Mouse (Mus musculus) MEL (cell line): ENCODE results near the gene Fbxw21. TPM values are rescaled to one million over a fixed set of nuclear protein-coding genes. Genes with fewer than 3 reads are reported as not detected.

ENCODE experiments used
- DNase-seq: peaks from one replicate; pipeline ENCODE4 v3.0.0; 2011; ENCODE audit warnings: low read depth, low spot score
- H3K27ac ChIP-seq: 2 replicates; pipeline ENCODE4 v1.5.1; 2012; ENCODE audit warnings: low read depth, mild to moderate bottlenecking, control low read depth, low read length, moderate library complexity; ENCODE audit not compliant: control insufficient read depth
- H3K27me3 ChIP-seq, 2 experiments: fragments of 150-350 bp in 1 of 2; sonication (generic) in 1 of 2; 2 replicates each; pipeline ENCODE4 v1.6.1; 2012; ENCODE audit warnings: low read length in 2 of 2, mild to moderate bottlenecking in 2 of 2, improper control_type of control experiment in 1 of 2, moderate library complexity in 1 of 2; ENCODE audit not compliant: insufficient read depth in 2 of 2, control insufficient read depth in 1 of 2
- H3K36me3 ChIP-seq, 2 experiments: 2 replicates each; pipeline ENCODE4 v1.6.1; 2012 to 2014; ENCODE audit warnings: low read length in 2 of 2, improper control_type of control experiment in 1 of 2, inconsistent platforms in 1 of 2, mild to moderate bottlenecking in 1 of 2; ENCODE audit not compliant: insufficient read depth in 2 of 2, control insufficient read depth in 1 of 2
- H3K4me1 ChIP-seq, 2 experiments: fragments of 150-350 bp in 1 of 2; sonication (generic) in 1 of 2; 2 replicates each; pipeline ENCODE4 v1.6.1; 2012; ENCODE audit warnings: low read length in 2 of 2, improper control_type of control experiment in 1 of 2, mild to moderate bottlenecking in 1 of 2; ENCODE audit not compliant: insufficient read depth in 2 of 2, control insufficient read depth in 1 of 2
- H3K4me3 ChIP-seq, 2 experiments: fragments of 150-350 bp in 1 of 2; sonication (generic) in 1 of 2; 2 replicates each; pipeline ENCODE4 v1.5.1; 2012; ENCODE audit warnings: low read depth in 2 of 2, low read length in 2 of 2, mild to moderate bottlenecking in 2 of 2, moderate library complexity in 2 of 2, control low read depth in 1 of 2, improper control_type of control experiment in 1 of 2; ENCODE audit not compliant: control insufficient read depth in 1 of 2, insufficient read depth in 1 of 2
- H3K79me2 ChIP-seq: 2 replicates; pipeline ENCODE4 v1.6.1; 2012; ENCODE audit warnings: mild to moderate bottlenecking, low read length, moderate library complexity; ENCODE audit not compliant: control insufficient read depth, poor library complexity, insufficient read depth
- H3K9ac ChIP-seq: 2 replicates; pipeline ENCODE4 v1.6.1; 2012; ENCODE audit warnings: low read depth, mild to moderate bottlenecking, control low read depth, low read length, moderate library complexity; ENCODE audit not compliant: control insufficient read depth, poor library complexity, severe bottlenecking
- H3K9me3 ChIP-seq: fragments of 150-350 bp; sonication (generic); replicated peaks from 2 replicates; pipeline ENCODE4 v1.6.1; 2012; ENCODE audit warnings: mild to moderate bottlenecking, low read length, improper control_type of control experiment, moderate library complexity; ENCODE audit not compliant: insufficient read depth
- CHD2 ChIP-seq: IDR thresholded peaks from 2 replicates; pipeline ENCODE4 v1.6.1; 2011; ENCODE audit warnings: low read length, improper control_type of control experiment
- CTCF ChIP-seq, 3 experiments: IDR thresholded peaks in 2 of 3; conservative IDR thresholded peaks in 1 of 3; 2 replicates each; pipeline ENCODE4 v1.5.1; 2011 to 2012; ENCODE audit warnings: low read length in 3 of 3, low read depth in 2 of 3, mild to moderate bottlenecking in 2 of 3, improper control_type of control experiment in 1 of 3, inconsistent platforms in 1 of 3, mixed read lengths in 1 of 3, moderate library complexity in 1 of 3; ENCODE audit not compliant: control insufficient read depth in 1 of 3, insufficient read depth in 1 of 3, poor library complexity in 1 of 3, severe bottlenecking in 1 of 3
- E2F4 ChIP-seq: IDR thresholded peaks from 2 replicates; pipeline ENCODE4 v1.6.1; 2011; ENCODE audit warnings: low read depth, low read length, improper control_type of control experiment, borderline replicate concordance
- ETS1 ChIP-seq: IDR thresholded peaks from 2 replicates; pipeline ENCODE4 v1.6.1; 2012; ENCODE audit warnings: low read depth, mild to moderate bottlenecking, inconsistent platforms, low read length, improper control_type of control experiment, moderate library complexity
- GABPA ChIP-seq: IDR thresholded peaks from 2 replicates; pipeline ENCODE4 v1.6.1; 2012; ENCODE audit warnings: low read depth, mild to moderate bottlenecking, inconsistent platforms, low read length, improper control_type of control experiment, moderate library complexity
- MAFK ChIP-seq: IDR thresholded peaks from 2 replicates; pipeline ENCODE4 v1.6.1; 2011; ENCODE audit warnings: low read depth, mild to moderate bottlenecking, low read length, improper control_type of control experiment, borderline replicate concordance
- MAZ ChIP-seq: IDR thresholded peaks from 2 replicates; pipeline ENCODE4 v1.6.1; 2012; ENCODE audit warnings: low read depth, mild to moderate bottlenecking, inconsistent platforms, low read length, improper control_type of control experiment
- NRF1 ChIP-seq: IDR thresholded peaks from 2 replicates; pipeline ENCODE4 v1.6.1; 2014; ENCODE audit warnings: low read depth, mild to moderate bottlenecking, inconsistent platforms, low read length, improper control_type of control experiment, moderate library complexity; ENCODE audit not compliant: poor library complexity, insufficient read depth, severe bottlenecking
- SMC3 ChIP-seq: IDR thresholded peaks from 2 replicates; pipeline ENCODE4 v1.6.1; 2011; ENCODE audit warnings: low read depth, low read length, improper control_type of control experiment
- TAL1 ChIP-seq: IDR thresholded peaks from 2 replicates; pipeline ENCODE4 v1.6.1; 2012; ENCODE audit warnings: mild to moderate bottlenecking, inconsistent platforms, low read length, moderate library complexity, mixed read lengths
- TBP ChIP-seq: IDR thresholded peaks from 2 replicates; pipeline ENCODE4 v1.8.0; 2011; ENCODE audit warnings: low read depth, low read length, improper control_type of control experiment
- TCF12 ChIP-seq: IDR thresholded peaks from 2 replicates; pipeline ENCODE4 v1.6.1; 2014; ENCODE audit warnings: low read depth, mild to moderate bottlenecking, inconsistent platforms, low read length, improper control_type of control experiment, moderate library complexity
- UBTF ChIP-seq: IDR thresholded peaks from 2 replicates; pipeline ENCODE4 v1.6.1; 2012; ENCODE audit warnings: low read depth, mild to moderate bottlenecking, inconsistent platforms, low read length, improper control_type of control experiment, moderate library complexity, borderline replicate concordance; ENCODE audit not compliant: insufficient read depth
- USF1 ChIP-seq: IDR thresholded peaks from 2 replicates; pipeline ENCODE4 v1.6.1; 2014; ENCODE audit warnings: low read depth, mild to moderate bottlenecking, inconsistent platforms, low read length, improper control_type of control experiment, moderate library complexity
- ZC3H11A ChIP-seq: IDR thresholded peaks from 2 replicates; pipeline ENCODE4 v1.6.1; 2012; ENCODE audit warnings: low read depth, mild to moderate bottlenecking, inconsistent platforms, low read length, improper control_type of control experiment
- ZNF384 ChIP-seq: IDR thresholded peaks from 2 replicates; pipeline ENCODE4 v1.6.1; 2012; ENCODE audit warnings: low read depth, mild to moderate bottlenecking, inconsistent platforms, low read length, improper control_type of control experiment
- polyA plus RNA-seq, 2 experiments: library from polyadenylated mRNA; stranded (reverse) in 1 of 2; unstranded in 1 of 2; fragments of >175 nt in 1 of 2; fragments of >200 nt in 1 of 2; gene quantifications; 2 replicates each; pipeline versions ENCODE4 v1.2.1 to v1.2.4; 2012; ENCODE audit warnings: low replicate concordance in 2 of 2, low read depth in 1 of 2; ENCODE audit not compliant: insufficient read length in 2 of 2, insufficient read depth in 1 of 2, missing spikeins in 1 of 2
- total RNA-seq: library from RNA; depleted of rRNA; stranded (reverse); fragments of 300-350 nt; gene quantifications from 2 replicates; pipeline ENCODE4 v1.2.3, GENCODE M21; 2012

The Fbxw21 gene
- total and polyA plus RNA-seq, 3 experiments = not detected

GRCm38 (mm10) chr9:109097831-109098230, 64.0 kb downstream of the Fbxw21 start:
- TF ChIP-seq USF1 = no peak
- no peak for TF ChIP-seq TAL1
- TF ChIP-seq TBP = no peak
- TF ChIP-seq TCF12 = no peak
- no peak for TF ChIP-seq ETS1
- TF ChIP-seq MAZ = no peak
- TF ChIP-seq UBTF = no peak
- TF ChIP-seq MAFK = no peak
- no peak for TF ChIP-seq CHD2
- TF ChIP-seq CTCF (IDR thresholded peaks at IDR 0.05 in 2 of 3, conservative IDR thresholded peaks at IDR 0.05 in 1 of 3; ENCODE audit: control insufficient read depth in 1 of 3, insufficient read depth in 1 of 3, low read depth in 2 of 3, low read length in 3 of 3, poor library complexity in 1 of 3, severe bottlenecking in 1 of 3) = no peak
- no peak overlapping the region for H3K27ac ChIP-seq
- no peak overlapping the region for H3K4me3 ChIP-seq
- no peaks in the 10 kb centered on the region for H3K4me1 ChIP-seq
- no peaks in the 10 kb centered on the region for H3K27me3 ChIP-seq
- no peaks in the 10 kb centered on the region for H3K9me3 ChIP-seq
- H3K9ac ChIP-seq = no peak overlapping the region
- no peak for DNase-seq
- H3K79me2 ChIP-seq = no peaks in the 10 kb centered on the region
- H3K36me3 ChIP-seq = no peaks in the 10 kb centered on the region

DNA sequence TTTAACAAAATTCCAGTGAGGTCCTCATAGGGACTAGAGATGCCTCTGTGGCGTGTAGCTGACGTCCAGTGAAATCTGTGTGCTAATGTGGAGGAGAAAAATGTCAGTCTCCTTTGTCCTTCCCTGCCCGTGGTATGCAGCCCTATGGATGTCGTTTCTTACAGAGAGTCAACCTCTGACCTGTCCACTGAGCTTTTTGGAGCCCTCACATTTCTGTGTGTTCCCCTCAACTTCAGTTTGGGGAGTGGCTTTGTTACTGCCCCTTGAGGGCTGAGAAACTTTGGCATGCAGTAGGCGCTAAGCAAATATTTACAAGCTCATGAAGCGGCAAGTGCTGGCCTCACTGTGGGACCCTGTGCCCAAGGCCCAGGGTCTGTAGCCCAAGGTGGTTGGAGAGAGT, 64.5 kb downstream of the Fbxw21 start:
- DNase-seq = no peak
- Histone ChIP-seq H3K27me3 (no peaks in the 10 kb centered on the region), H3K36me3 (no peaks in the 10 kb centered on the region), H3K4me3 (no peak overlapping the region), H3K9ac (no peak overlapping the region), H3K79me2 (no peaks in the 10 kb centered on the region), H3K9me3 (no peaks in the 10 kb centered on the region), H3K27ac (no peak overlapping the region), H3K4me1 (no peaks in the 10 kb centered on the region)
- TF ChIP-seq SMC3 (no peak), GABPA (no peak), NRF1 (no peak), MAZ (no peak), E2F4 (no peak), ZNF384 (no peak), CHD2 (no peak), ETS1 (no peak)

DNA sequence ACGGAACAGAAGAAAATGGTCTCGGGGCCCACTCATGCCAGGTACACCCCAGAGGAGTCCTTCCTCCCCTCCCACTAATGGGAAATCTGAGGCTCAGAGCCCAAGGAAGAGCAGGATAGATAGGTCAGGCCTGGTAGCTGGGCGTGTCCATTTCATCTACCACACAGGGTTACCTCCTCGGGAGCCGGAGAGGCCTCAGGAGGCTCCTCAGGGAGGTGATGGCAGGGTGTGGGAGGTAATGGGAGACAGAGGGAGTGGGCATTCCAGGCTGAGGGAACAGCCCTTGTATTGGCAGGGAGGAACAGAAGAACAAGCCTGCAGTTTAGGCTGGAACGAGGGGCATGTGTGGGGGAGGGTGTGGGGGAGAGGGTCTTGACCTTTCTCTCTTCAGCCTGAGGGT, 65.0 kb downstream of the Fbxw21 start:
- Histone ChIP-seq H3K4me3 (no peak overlapping the region), H3K4me1 (no peaks in the 10 kb centered on the region), H3K27me3 (no peaks in the 10 kb centered on the region), H3K79me2 (no peaks in the 10 kb centered on the region), H3K27ac (no peak overlapping the region), H3K36me3 (no peaks in the 10 kb centered on the region)
- no peak for DNase-seq
- TF ChIP-seq E2F4 (no peak), ZC3H11A (no peak)
- TF ChIP-seq, all 39 proteins: peak for 0
- Histone ChIP-seq H3K9ac (no peak overlapping the region), H3K9me3 (no peaks in the 10 kb centered on the region)
